ENCODE assay signal across 9 mouse cellular contexts in genomic region chr1:90590797-90591196, GRCm38 (mm10). TPM values are rescaled to one million over a fixed set of nuclear protein-coding genes. Genes with fewer than 3 reads are reported as not detected.
DNase-seq lines count a peak whose midpoint lies in the region; ATAC-seq and TF ChIP-seq lines count a peak whose summit lies in the region.
"Had no signal": no experiment of that assay in that cellular context is flagged by ENCODE, and none has a peak within 500 bp of the region (broad histone marks: within the 10 kb centered on the region; RNA-seq: fewer than 3 reads in every experiment).

No protein-coding gene starts in this region.

- H3K9ac ChIP-seq in lung, embryonic 16.5 days (ENCODE audit: low read length), result no peak overlapping the region
- H3K9ac ChIP-seq: hindbrain, embryonic 15.5 days had no signal

- H3K4me1 ChIP-seq in lung, embryonic 16.5 days (replicated peaks; ENCODE audit: control insufficient read depth, insufficient read depth, low read length), result no peaks in the 10 kb centered on the region
- H3K4me1 ChIP-seq: hindbrain, embryonic 15.5 days had no signal

- H3K9me3 ChIP-seq in lung, embryonic 16.5 days (ENCODE audit: control insufficient read depth, low read length), result no peaks in the 10 kb centered on the region
- H3K9me3 ChIP-seq: hindbrain, embryonic 15.5 days had no signal

- peak; percentile 76 for TF ChIP-seq CTCF in layer of hippocampus, adult 2 months (conservative IDR thresholded peaks at IDR 0.05)

- H3K4me3 ChIP-seq in layer of hippocampus, adult 2 months, result no peak overlapping the region
- H3K4me3 ChIP-seq in lung, embryonic 16.5 days (ENCODE audit: low read length), result no peak overlapping the region
- H3K4me3 ChIP-seq: hindbrain, embryonic 15.5 days had no signal

- no peak overlapping the region for H3K4me2 ChIP-seq in lung, embryonic 16.5 days (ENCODE audit: low read depth, low read length)
- H3K4me2 ChIP-seq: hindbrain, embryonic 15.5 days had no signal

- peak; percentile 28; the same call in 1 of the 2 replicates for ATAC-seq in lung, embryonic 16.5 days (ENCODE audit: low read depth)

- WGBS in lung, embryonic 16.5 days, result 28% methylated on average over 2 of the region's 2 CpGs

- intact Hi-C loops in gastrocnemius, postnatal 36 days (cut with DNase I), result loop anchor here (2.0 to 5.0 kb wide), 2 partner anchors 343 to 530 kb away; no protein-coding TSS in a partner anchor

- DNase-seq in cerebellum, postnatal 14 days, result peak; percentile 57 to 80
- DNase-seq in cerebellum, adult 11-12 months, result no peak
- DNase-seq in 416B (ENCODE audit: low read depth), result peak; percentile 65
- peak; percentile 28 for DNase-seq in brain, embryonic 18.5 days (ENCODE audit: low read depth, low spot score)
- DNase-seq in gastrocnemius, postnatal 36 days, result peak; percentile 36 to 48
- peak; percentile 10 to 71 for DNase-seq in layer of hippocampus, adult 2 months (ENCODE audit: low spot score in 2 of 2)
- DNase-seq in splenic B cell, adult 2 months (ENCODE audit: low read depth, low spot score), result peak; percentile 26

- no peak overlapping the region for H3K27ac ChIP-seq in layer of hippocampus, adult 2 months
- H3K27ac ChIP-seq in lung, embryonic 16.5 days (ENCODE audit: low read length), result no peak overlapping the region
- H3K27ac ChIP-seq: hindbrain, embryonic 15.5 days had no signal

- no peaks in the 10 kb centered on the region for H3K36me3 ChIP-seq in lung, embryonic 16.5 days (ENCODE audit: control insufficient read depth, insufficient read depth, low read length)
- no peaks in the 10 kb centered on the region for H3K36me3 ChIP-seq in splenic B cell, adult 2 months (ENCODE audit: control insufficient read depth, insufficient read depth, low read length, poor library complexity, severe bottlenecking)
- H3K36me3 ChIP-seq: hindbrain, embryonic 15.5 days had no signal

- peaks cover 7% of the 10 kb centered on the region; the same call in 1 of the 2 replicates for H3K27me3 ChIP-seq in lung, embryonic 16.5 days (ENCODE audit: control insufficient read depth, insufficient read depth, low read depth, low read length)
- H3K27me3 ChIP-seq in splenic B cell, adult 2 months (ENCODE audit: control insufficient read depth, insufficient read depth, low read length, poor library complexity, severe bottlenecking), result no peaks in the 10 kb centered on the region

RNA-seq across cellular contexts. Expression of gene Cops8, which starts 12.0 kb away (rescaled TPM):
- 10 to 100 TPM; 78.9 to 89.1 TPM for total RNA-seq in gastrocnemius, postnatal 36 days (2021)
- total RNA-seq in layer of hippocampus, adult 2 months (2021), result 100 to 1,000 TPM; 109 to 122 TPM
- 142 and 148 TPM in 2 replicates for polyA plus RNA-seq in lung, embryonic 16.5 days (2015; fragmentation: Nextera tagmentation; extraction: Ambion mirVana)
